Mouse (Mus musculus): ENCODE results near the gene Otos. TPM values are rescaled to one million over a fixed set of nuclear protein-coding genes. Genes with fewer than 3 reads are reported as not detected.

The Otos gene
- total RNA-seq (2021): not detected
- long read RNA-seq, experiment 1: 0 reads
- long read RNA-seq, experiment 2: 0 reads

DNA sequence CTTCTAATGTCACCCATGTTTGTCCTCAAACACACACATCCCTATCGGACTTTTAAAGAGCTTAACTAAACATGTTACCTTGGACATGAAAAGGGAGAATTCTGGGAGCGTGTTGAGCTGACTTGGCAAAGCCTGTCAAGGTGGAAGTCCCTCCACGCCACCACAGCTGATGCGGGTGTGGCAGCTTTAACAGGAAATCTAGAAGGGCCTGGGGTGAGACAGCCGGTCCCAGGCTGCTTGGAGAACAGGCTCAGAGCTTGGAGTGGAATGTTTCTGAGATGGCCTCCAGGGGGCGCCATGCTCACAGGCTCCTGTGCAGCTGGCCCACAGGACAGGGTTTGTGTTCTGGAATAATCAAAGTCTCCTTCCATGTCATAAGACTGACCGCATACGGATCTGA, at the start of gene Otos:
Gene Otos, minus strand, starts transcription at position 169 of the 400 bp plus-strand sequence.
- intact Hi-C loops (cut with DNase I): loop anchor here (1.0 to 2.0 kb wide), 2 partner anchors 185 to 246 kb away; no protein-coding TSS in a partner anchor
- Histone ChIP-seq H3K4me3 (peak within 1 kb of the TSS; percentile 45), H3K27ac (peak within 1 kb of the TSS; percentile 65)
- DNase-seq: peak; percentile 85
- TF ChIP-seq CTCF (IDR thresholded peaks at IDR 0.05): peak; percentile 93

DNA sequence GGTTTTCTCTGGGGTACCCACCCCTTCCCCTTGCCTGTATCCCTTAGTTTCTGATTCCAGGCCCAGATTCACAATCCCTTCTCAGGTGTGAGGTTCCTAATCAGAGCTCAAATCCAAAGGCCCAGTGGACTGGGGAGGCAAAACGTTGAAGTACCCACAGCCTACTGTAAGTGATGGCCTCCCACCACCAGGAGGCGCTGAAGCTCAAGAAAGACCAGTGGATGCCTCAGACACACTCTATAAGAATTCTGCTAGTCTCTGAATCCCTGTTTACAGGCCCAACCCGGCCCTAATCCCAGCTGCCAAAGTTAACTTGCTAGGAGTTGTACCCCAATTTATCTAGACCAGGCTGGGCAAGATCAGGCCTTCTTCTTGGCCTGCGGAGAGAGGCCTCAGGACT, 48.2 kb upstream of the Otos start:
- Histone ChIP-seq H3K27ac (peak overlapping the region; percentile 56; the same call in 1 of the 2 replicates), H3K4me3 (no peak overlapping the region)
- peak; percentile 86 for DNase-seq
- peak; percentile 77 for TF ChIP-seq CTCF (IDR thresholded peaks at IDR 0.05)
- intact Hi-C loops (cut with DNase I): loop anchor here (1.0 kb wide), 1 partner anchor 198 kb away; no protein-coding TSS in a partner anchor

DNA sequence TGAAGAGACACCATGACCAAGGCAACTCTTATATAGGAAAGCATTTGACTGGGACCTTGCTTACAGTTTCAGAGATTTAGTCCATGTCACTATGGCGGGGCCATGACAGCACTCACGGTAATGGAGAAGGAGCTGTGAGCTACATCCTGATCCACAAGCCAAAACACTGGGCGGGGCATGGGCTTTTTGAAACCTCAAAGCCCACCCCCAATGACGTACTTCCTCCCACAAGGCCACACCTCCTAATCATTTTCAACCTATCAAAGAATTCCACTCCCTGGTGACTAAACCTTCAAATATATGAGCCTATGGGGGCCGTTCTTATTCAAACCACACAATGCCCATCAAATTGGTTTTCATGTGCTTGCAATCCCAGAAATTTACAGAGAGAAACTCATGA, 47.1 kb upstream of the Otos start:
- intact Hi-C loops (cut with DNase I): no loop called here
- no peak overlapping the region for H3K4me3 ChIP-seq
- H3K27ac ChIP-seq: no peak overlapping the region
- DNase-seq: no peak
- TF ChIP-seq CTCF (IDR thresholded peaks at IDR 0.05): no peak

DNA sequence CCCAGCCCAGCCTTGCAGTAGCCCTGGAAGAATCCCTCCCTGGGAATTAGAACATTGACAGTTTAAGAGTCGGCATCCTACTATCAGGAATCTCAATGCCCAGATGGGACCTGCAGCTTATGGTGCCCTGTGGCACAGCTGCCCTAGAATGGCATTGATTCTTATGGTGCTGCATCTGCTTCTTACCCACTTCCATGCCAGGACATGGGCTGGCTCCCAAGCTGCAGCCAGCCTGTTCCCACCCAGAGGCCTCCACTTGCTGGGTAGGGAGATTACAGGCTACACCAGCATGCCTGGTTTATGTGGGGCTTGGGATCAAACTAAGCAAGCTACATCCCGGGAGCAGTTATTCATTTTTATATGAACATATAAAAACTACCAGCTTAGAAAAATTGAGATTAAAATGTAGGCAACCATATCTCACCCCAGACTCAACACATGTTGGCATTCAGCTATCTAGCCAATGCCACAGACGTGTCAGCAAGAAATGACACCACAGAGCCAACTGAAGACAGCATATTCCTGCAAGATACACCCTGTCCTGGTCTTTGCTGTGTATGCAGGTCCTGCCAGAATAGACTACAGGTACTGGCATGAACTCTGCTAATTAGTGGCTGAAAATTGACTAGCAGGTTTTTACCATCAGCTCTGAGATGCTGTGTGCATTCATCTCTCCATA, 42.7 kb upstream of the Otos start:
- no peak for DNase-seq
- no peak for TF ChIP-seq CTCF (IDR thresholded peaks at IDR 0.05)
- no peak overlapping the region for H3K4me3 ChIP-seq
- intact Hi-C loops (cut with DNase I): no loop called here
- H3K27ac ChIP-seq: no peak overlapping the region

DNA sequence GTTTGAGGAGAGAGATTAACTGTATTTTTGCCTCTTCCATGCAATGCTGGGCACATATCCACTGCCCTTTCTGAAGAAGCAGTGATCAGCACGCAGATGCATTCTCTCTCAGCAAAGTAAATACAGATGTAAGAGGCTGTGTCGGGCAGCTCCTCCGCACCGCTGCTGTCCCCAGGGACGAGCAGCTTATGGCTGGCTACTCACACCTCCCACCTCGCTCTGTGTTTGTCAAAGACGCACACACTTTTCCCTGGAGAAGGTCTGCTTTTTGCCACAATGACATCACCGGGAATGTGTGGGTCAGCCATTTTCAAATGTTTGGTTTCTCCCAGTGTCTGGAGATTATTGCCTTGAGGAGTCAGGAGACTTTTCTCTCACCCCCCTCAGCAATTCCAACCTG, 38.4 kb upstream of the Otos start:
- intact Hi-C loops (cut with DNase I): no loop called here
- no peak overlapping the region for H3K4me3 ChIP-seq
- no peak for DNase-seq
- TF ChIP-seq CTCF (IDR thresholded peaks at IDR 0.05): no peak
- no peak overlapping the region for H3K27ac ChIP-seq

DNA sequence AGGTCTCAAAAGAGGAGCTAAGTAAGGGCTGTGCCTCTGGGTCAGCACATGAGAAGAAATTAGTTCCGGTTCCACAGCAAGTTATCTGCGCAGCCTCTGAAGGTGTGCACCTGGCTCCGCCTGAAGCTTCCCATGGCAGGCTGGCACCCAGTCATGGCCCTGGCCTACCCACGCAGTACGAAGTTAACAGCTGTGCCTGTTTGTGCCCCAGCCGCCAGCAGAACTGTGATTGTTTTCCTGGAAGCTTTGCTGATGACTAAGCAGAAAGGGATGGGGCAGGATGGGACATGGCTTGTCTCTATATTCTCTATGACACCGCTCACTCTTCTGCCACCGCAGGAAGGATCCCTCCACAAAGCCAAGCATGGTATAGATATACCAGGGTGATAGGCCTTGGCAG, 34.5 kb upstream of the Otos start:
- DNase-seq: peak; percentile 58
- TF ChIP-seq CTCF (IDR thresholded peaks at IDR 0.05): no peak
- no peak overlapping the region for H3K4me3 ChIP-seq
- intact Hi-C loops (cut with DNase I): no loop called here
- peak overlapping the region; percentile 25 for H3K27ac ChIP-seq

DNA sequence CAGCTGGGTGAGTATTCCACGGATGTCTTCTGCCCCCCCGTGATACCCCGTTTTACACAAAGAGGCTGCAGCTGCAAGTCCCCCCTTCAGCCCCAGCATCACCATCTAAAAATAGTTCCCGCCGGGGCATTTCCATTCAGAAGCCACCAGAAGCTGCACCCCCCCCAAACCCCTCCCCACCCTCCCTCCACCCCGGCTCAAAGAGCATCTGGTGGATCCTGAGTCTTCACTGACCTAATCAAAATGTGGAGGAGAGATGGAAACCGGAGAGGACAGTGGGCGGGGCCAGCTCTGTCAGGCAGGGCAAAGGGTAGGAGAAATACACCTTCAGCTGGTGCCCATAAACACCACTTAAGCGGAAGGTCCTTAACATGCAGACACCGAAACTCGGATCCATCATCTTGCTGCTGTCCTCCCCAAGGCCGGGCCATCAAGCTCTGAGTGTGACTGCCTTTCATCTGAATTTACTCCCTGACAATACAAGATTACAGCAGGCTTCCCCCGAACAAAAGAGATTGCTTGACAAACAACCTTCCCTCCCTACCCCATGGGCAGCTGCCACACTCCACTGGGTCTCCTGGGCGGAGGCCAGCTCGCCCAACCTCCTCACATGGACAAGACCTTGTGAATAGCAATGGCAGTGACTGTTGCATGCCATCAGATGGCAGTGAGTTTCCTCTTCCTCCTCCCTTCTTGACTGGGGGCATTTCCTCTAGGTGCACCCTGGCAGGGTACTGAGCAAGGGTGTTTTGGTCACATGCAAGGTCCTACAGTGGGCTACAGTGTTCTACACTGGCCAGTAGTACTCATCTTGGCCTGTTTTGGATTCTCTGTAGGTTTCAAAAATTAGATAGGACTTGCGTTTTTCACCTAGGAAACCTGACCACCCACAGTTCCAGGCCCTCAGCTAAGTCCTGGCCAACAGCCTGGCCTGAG, 32.3 kb upstream of the Otos start:
- no peak overlapping the region for H3K4me3 ChIP-seq
- no peak; the same call in 1 of the 2 replicates for TF ChIP-seq CTCF (IDR thresholded peaks at IDR 0.05)
- peak overlapping the region; percentile 53; the same call in 1 of the 2 replicates for H3K27ac ChIP-seq
- DNase-seq: peak; percentile 59
- intact Hi-C loops (cut with DNase I): no loop called here

DNA sequence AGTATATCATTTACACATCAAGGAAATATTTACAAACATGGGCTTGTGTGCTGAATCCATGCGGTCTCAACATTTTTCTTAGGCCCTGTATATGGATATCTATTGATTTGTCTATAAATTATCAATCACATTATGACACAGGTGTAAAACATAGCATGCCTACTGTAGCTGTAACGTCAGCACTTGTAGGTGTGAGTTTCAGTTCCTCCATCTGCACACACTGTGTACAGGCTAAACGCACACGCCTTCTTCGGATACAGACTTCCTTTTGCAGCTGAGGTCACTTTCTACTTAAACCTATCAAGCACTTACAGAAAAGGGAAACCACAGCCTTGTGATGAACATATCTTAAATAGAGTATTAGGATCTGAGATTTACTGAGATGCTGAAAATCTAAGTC, 30.1 kb upstream of the Otos start:
- TF ChIP-seq CTCF (IDR thresholded peaks at IDR 0.05): no peak
- H3K27ac ChIP-seq: no peak overlapping the region
- intact Hi-C loops (cut with DNase I): no loop called here
- DNase-seq: no peak
- H3K4me3 ChIP-seq: no peak overlapping the region

DNA sequence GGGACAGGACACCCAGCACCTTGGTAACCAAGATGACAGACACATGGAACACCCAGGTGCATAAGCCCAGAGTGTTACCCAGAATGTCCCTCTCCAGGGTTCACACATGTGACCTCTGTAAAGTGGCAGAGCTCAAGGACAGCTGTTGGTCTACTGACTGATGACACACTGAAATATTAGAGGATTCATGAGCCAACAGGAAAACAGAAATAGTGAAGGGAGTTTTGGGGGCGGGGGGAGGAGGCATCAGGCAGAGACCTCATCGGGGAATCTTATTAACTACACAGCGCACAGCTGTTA, 28.0 kb upstream of the Otos start:
- intact Hi-C loops (cut with DNase I): no loop called here
- Histone ChIP-seq H3K27ac (no peak overlapping the region), H3K4me3 (no peak overlapping the region)
- DNase-seq: no peak
- no peak for TF ChIP-seq CTCF (IDR thresholded peaks at IDR 0.05)

DNA sequence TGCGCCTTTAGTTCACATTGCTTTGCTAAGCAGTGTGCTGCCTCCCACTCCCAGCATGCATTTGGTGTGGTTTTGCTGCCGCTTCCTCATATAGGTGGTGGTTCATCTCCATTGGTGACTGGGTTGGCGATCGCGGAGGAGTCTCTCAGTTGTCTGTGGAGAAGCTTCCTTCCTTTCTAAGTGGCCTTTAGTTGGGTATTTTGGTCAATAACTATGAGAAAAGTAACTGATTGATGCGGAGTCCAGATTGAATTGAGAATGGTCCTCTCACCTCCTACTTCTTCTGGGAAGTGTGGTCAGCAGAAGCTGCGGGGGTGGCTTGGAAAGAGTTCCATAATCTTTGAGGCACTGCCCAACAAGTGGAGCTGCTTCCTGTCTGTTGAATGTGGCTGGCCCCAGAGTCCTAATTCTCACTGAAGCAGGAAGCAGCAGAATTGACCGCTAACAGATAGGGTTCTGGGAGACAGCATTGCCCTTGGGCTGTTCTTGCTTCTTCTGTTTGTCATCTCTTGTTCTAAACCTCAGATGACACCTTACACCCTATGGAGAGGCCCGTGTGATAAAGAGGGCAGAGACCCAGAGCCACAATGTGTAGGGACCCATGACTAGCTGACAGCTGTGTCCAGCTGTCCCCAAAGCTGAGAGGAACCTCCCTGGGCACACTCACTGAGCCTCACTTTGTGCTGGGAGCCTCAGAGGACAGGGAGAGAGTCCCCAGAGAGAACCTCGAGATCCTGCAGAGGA, 27.5 kb upstream of the Otos start:
- TF ChIP-seq CTCF (IDR thresholded peaks at IDR 0.05): no peak
- intact Hi-C loops (cut with DNase I): no loop called here
- no peak overlapping the region for H3K4me3 ChIP-seq
- no peak overlapping the region for H3K27ac ChIP-seq
- no peak for DNase-seq

DNA sequence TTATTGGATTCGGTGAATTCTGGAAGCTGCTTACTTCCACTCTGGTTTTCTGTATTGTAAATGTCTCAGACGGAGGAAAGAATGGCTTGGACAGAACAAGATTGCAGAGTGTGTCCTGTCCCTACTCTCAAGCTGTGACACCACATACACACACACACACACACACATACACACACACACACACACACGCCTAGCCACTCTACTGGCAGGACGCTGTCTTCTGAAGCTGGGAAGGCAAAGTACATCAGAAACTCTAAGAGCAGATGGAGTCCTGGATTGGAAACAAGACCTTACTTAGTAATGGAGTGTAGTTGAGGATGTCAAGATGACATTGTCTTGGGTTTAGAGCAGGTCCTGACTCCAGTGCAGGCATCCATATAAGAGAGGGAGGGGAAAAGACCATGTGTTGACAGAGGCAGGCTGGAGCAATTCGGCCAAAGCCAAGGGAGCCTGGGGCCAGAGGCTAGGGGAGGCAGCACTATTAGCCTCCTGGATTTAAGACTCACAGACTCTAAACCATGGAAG, 24.7 kb upstream of the Otos start:
- Histone ChIP-seq H3K27ac (no peak overlapping the region), H3K4me3 (no peak overlapping the region)
- TF ChIP-seq CTCF (IDR thresholded peaks at IDR 0.05): no peak
- DNase-seq: no peak
- intact Hi-C loops (cut with DNase I): no loop called here

DNA sequence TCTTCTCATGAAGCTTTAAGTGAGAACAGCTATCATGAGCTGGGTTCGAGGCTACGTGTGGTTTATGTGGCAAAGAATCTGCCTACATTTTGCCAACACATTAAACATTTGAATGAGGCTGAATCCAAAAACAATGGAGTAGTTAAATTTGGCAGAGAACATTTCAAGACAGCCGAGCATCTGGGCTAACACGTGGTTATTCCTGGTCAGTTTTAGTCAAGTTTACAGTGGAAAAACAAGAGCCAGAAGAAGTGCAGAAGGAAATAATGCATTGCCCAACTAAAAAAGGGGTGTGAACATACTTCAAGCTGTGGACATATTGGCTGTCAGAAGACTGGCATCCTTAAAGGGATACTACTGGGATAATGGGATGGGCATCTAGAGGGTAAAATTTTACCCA, 22.7 kb upstream of the Otos start:
- Histone ChIP-seq H3K4me3 (no peak overlapping the region), H3K27ac (no peak overlapping the region)
- intact Hi-C loops (cut with DNase I): no loop called here
- no peak for TF ChIP-seq CTCF (IDR thresholded peaks at IDR 0.05)
- no peak for DNase-seq

Data from gastrocnemius, adult 2 months (tissue).